1 mouse cellular context compared by ENCODE assay signal in genomic region chr7:132597251-132598041, GRCm38 (mm10).
TF ChIP-seq lines count a peak whose summit lies in the region.

No protein-coding gene starts in this region.

TF ChIP-seq in MEL, 35 proteins besides CTCF, POLR2A, EP300 and RAD21 (continued from another document):
- 0 out of 2 replicates have a peak, but pooled peaks have one; percentile 14 for TF ChIP-seq TBP (IDR thresholded peaks at IDR 0.05; ENCODE audit: low read depth, low read length)
- TF ChIP-seq MYC (IDR thresholded peaks at IDR 0.05; ENCODE audit: low read depth, low read length): peak; percentile 53; the same call in 1 of the 2 replicates
- TF ChIP-seq NRF1 (IDR thresholded peaks at IDR 0.05; ENCODE audit: insufficient read depth, low read depth, low read length, poor library complexity, severe bottlenecking): peak; percentile 49; the same call in 1 of the 2 replicates
- TF ChIP-seq MYB (IDR thresholded peaks at IDR 0.05; ENCODE audit: low read depth, low read length): no peak
- no peak for TF ChIP-seq POLR2AphosphoS5 (IDR thresholded peaks at IDR 0.05; ENCODE audit: borderline replicate concordance, low read depth, low read length)
- TF ChIP-seq NELFE (IDR thresholded peaks at IDR 0.05; ENCODE audit: low read depth, low read length): peak; percentile 49; the same call in 1 of the 2 replicates
- TF ChIP-seq TCF12 (IDR thresholded peaks at IDR 0.05; ENCODE audit: low read depth, low read length): 0 out of 2 replicates have a peak, but pooled peaks have one; percentile 19
